Mouse (Mus musculus): ENCODE data around the gene Slc35b4. TPM values are rescaled to one million over a fixed set of nuclear protein-coding genes. Genes with fewer than 3 reads are reported as not detected.

Slc35b4 gene
- polyA plus RNA-seq, 1 experiment from 2014 or later: 56.6 TPM

GRCm38 (mm10) chr6:34191401-34191800 lies 14.5 kb upstream of the Slc35b4 start:
- no peaks in the 10 kb centered on the region for H3K36me3 ChIP-seq (ENCODE audit: control insufficient read depth, insufficient read depth, low read length)
- no peaks in the 10 kb centered on the region for H3K4me1 ChIP-seq (ENCODE audit: control insufficient read depth, insufficient read depth, low read length)
- no peak overlapping the region for H3K4me2 ChIP-seq (ENCODE audit: low read depth, low read length)
- no peak overlapping the region for H3K9ac ChIP-seq (ENCODE audit: low read depth, low read length)
- WGBS: 85% methylated on average over 8 of the region's 8 CpGs
- no peak overlapping the region for H3K27ac ChIP-seq (replicated peaks; ENCODE audit: low read depth, low read length)
- ATAC-seq (ENCODE audit: low read depth) (no peak), DNase-seq (ENCODE audit: low spot score) (no peak)
- H3K9me3 ChIP-seq (ENCODE audit: control insufficient read depth, low read length): 0 out of 2 replicates have a peak, but pooled peaks cover 3% of the 10 kb centered on the region
- no peaks in the 10 kb centered on the region for H3K27me3 ChIP-seq (replicated peaks; ENCODE audit: control insufficient read depth, insufficient read depth, low read length)
- no peak overlapping the region for H3K4me3 ChIP-seq (ENCODE audit: low read depth, low read length)

GRCm38 (mm10) chr6:34189494-34189893 lies 12.6 kb upstream of the Slc35b4 start:
- Histone ChIP-seq H3K4me3 (ENCODE audit: low read depth, low read length) (no peak overlapping the region), H3K4me2 (ENCODE audit: low read depth, low read length) (no peak overlapping the region), H3K9ac (ENCODE audit: low read depth, low read length) (no peak overlapping the region), H3K4me1 (ENCODE audit: control insufficient read depth, insufficient read depth, low read length) (no peaks in the 10 kb centered on the region), H3K27me3 (replicated peaks; ENCODE audit: control insufficient read depth, insufficient read depth, low read length) (no peaks in the 10 kb centered on the region), H3K9me3 (ENCODE audit: control insufficient read depth, low read length) (no peaks in the 10 kb centered on the region), H3K36me3 (ENCODE audit: control insufficient read depth, insufficient read depth, low read length) (no peaks in the 10 kb centered on the region), H3K27ac (replicated peaks; ENCODE audit: low read depth, low read length) (no peak overlapping the region)
- ATAC-seq (ENCODE audit: low read depth) (no peak), DNase-seq (ENCODE audit: low spot score) (no peak)
- 88% methylated on average over 3 of the region's 3 CpGs for WGBS

- no peak overlapping the region for H3K4me2 ChIP-seq (ENCODE audit: low read depth, low read length)
- no peak for ATAC-seq (ENCODE audit: low read depth)
- H3K9me3 ChIP-seq (ENCODE audit: control insufficient read depth, low read length): no peaks in the 10 kb centered on the region
- no peaks in the 10 kb centered on the region for H3K4me1 ChIP-seq (ENCODE audit: control insufficient read depth, insufficient read depth, low read length)
- no peak overlapping the region for H3K9ac ChIP-seq (ENCODE audit: low read depth, low read length)
- 50% methylated on average over 7 of the region's 7 CpGs for WGBS
- no peak overlapping the region for H3K27ac ChIP-seq (replicated peaks; ENCODE audit: low read depth, low read length)
- DNase-seq (ENCODE audit: low spot score): no peak
- no peaks in the 10 kb centered on the region for H3K36me3 ChIP-seq (ENCODE audit: control insufficient read depth, insufficient read depth, low read length)
- H3K4me3 ChIP-seq (ENCODE audit: low read depth, low read length): no peak overlapping the region
- H3K27me3 ChIP-seq (replicated peaks; ENCODE audit: control insufficient read depth, insufficient read depth, low read length): no peaks in the 10 kb centered on the region
These were observed 11.2 kb upstream of the Slc35b4 start for GRCm38 (mm10) chr6:34187986-34188599.

- Histone ChIP-seq H3K4me2 (ENCODE audit: low read depth, low read length) (no peak overlapping the region), H3K4me3 (ENCODE audit: low read depth, low read length) (no peak overlapping the region), H3K9me3 (ENCODE audit: control insufficient read depth, low read length) (no peaks in the 10 kb centered on the region), H3K36me3 (ENCODE audit: control insufficient read depth, insufficient read depth, low read length) (no peaks in the 10 kb centered on the region), H3K27ac (replicated peaks; ENCODE audit: low read depth, low read length) (no peak overlapping the region), H3K9ac (ENCODE audit: low read depth, low read length) (no peak overlapping the region), H3K4me1 (ENCODE audit: control insufficient read depth, insufficient read depth, low read length) (no peaks in the 10 kb centered on the region), H3K27me3 (replicated peaks; ENCODE audit: control insufficient read depth, insufficient read depth, low read length) (no peaks in the 10 kb centered on the region)
- ATAC-seq (ENCODE audit: low read depth) (no peak), DNase-seq (ENCODE audit: low spot score) (no peak)
- 36% methylated on average over 2 of the region's 2 CpGs for WGBS
These were observed 10.5 kb upstream of the Slc35b4 start for GRCm38 (mm10) chr6:34187273-34187863.

GRCm38 (mm10) chr6:34183326-34183725 lies 6.4 kb upstream of the Slc35b4 start:
- DNase-seq (ENCODE audit: low spot score): no peak
- Histone ChIP-seq H3K27me3 (replicated peaks; ENCODE audit: control insufficient read depth, insufficient read depth, low read length) (no peaks in the 10 kb centered on the region), H3K27ac (replicated peaks; ENCODE audit: low read depth, low read length) (no peak overlapping the region), H3K4me2 (ENCODE audit: low read depth, low read length) (no peak overlapping the region), H3K36me3 (ENCODE audit: control insufficient read depth, insufficient read depth, low read length) (no peaks in the 10 kb centered on the region), H3K4me1 (ENCODE audit: control insufficient read depth, insufficient read depth, low read length) (no peaks in the 10 kb centered on the region), H3K9me3 (ENCODE audit: control insufficient read depth, low read length) (no peaks in the 10 kb centered on the region), H3K9ac (ENCODE audit: low read depth, low read length) (no peak overlapping the region), H3K4me3 (ENCODE audit: low read depth, low read length) (no peak overlapping the region)
- WGBS: 76% methylated on average over 3 of the region's 3 CpGs
- ATAC-seq (ENCODE audit: low read depth): no peak

- H3K4me2 ChIP-seq (ENCODE audit: low read depth, low read length): no peak overlapping the region
- H3K27me3 ChIP-seq (replicated peaks; ENCODE audit: control insufficient read depth, insufficient read depth, low read length): no peaks in the 10 kb centered on the region
- H3K4me3 ChIP-seq (ENCODE audit: low read depth, low read length): no peak overlapping the region
- H3K27ac ChIP-seq (replicated peaks; ENCODE audit: low read depth, low read length): no peak overlapping the region
- no peaks in the 10 kb centered on the region for H3K36me3 ChIP-seq (ENCODE audit: control insufficient read depth, insufficient read depth, low read length)
- DNase-seq (ENCODE audit: low spot score) (no peak), ATAC-seq (ENCODE audit: low read depth) (no peak)
- no peaks in the 10 kb centered on the region for H3K4me1 ChIP-seq (ENCODE audit: control insufficient read depth, insufficient read depth, low read length)
- WGBS: 75% methylated on average over 3 of the region's 3 CpGs
- no peak overlapping the region for H3K9ac ChIP-seq (ENCODE audit: low read depth, low read length)
- no peaks in the 10 kb centered on the region for H3K9me3 ChIP-seq (ENCODE audit: control insufficient read depth, low read length)
These were observed 5.0 kb upstream of the Slc35b4 start for GRCm38 (mm10) chr6:34181961-34182360.

GRCm38 (mm10) chr6:34179911-34180310 lies 3.0 kb upstream of the Slc35b4 start:
- H3K9ac ChIP-seq (ENCODE audit: low read depth, low read length): no peak overlapping the region
- no peak overlapping the region for H3K27ac ChIP-seq (replicated peaks; ENCODE audit: low read depth, low read length)
- no peaks in the 10 kb centered on the region for H3K27me3 ChIP-seq (replicated peaks; ENCODE audit: control insufficient read depth, insufficient read depth, low read length)
- no peak overlapping the region for H3K4me2 ChIP-seq (ENCODE audit: low read depth, low read length)
- H3K9me3 ChIP-seq (ENCODE audit: control insufficient read depth, low read length): no peaks in the 10 kb centered on the region
- H3K4me1 ChIP-seq (ENCODE audit: control insufficient read depth, insufficient read depth, low read length): peaks cover 8% of the 10 kb centered on the region
- H3K4me3 ChIP-seq (ENCODE audit: low read depth, low read length): no peak overlapping the region
- no peaks in the 10 kb centered on the region for H3K36me3 ChIP-seq (ENCODE audit: control insufficient read depth, insufficient read depth, low read length)
- ATAC-seq (ENCODE audit: low read depth): no peak
- 78% methylated on average over 4 of the region's 4 CpGs for WGBS
- DNase-seq (ENCODE audit: low spot score): no peak

- Histone ChIP-seq H3K27ac (replicated peaks; ENCODE audit: low read depth, low read length) (no peak overlapping the region), H3K4me2 (ENCODE audit: low read depth, low read length) (no peak overlapping the region), H3K9me3 (ENCODE audit: control insufficient read depth, low read length) (no peaks in the 10 kb centered on the region), H3K36me3 (ENCODE audit: control insufficient read depth, insufficient read depth, low read length) (no peaks in the 10 kb centered on the region), H3K27me3 (replicated peaks; ENCODE audit: control insufficient read depth, insufficient read depth, low read length) (no peaks in the 10 kb centered on the region), H3K9ac (ENCODE audit: low read depth, low read length) (no peak overlapping the region), H3K4me3 (ENCODE audit: low read depth, low read length) (no peak overlapping the region), H3K4me1 (ENCODE audit: control insufficient read depth, insufficient read depth, low read length) (peaks cover 8% of the 10 kb centered on the region)
- DNase-seq (ENCODE audit: low spot score) (no peak), ATAC-seq (ENCODE audit: low read depth) (no peak)
- whole genome bisulfite sequencing: 88% methylated on average over 3 of the region's 3 CpGs
These were observed 2.1 kb upstream of the Slc35b4 start for GRCm38 (mm10) chr6:34179007-34179406.
